Mouse (Mus musculus): ENCODE measurements around the gene Stag1.
A peak's percentile ranks its signal among the peaks of the same experiment; 100 is the strongest.

Stag1 gene

GRCm38 (mm10) chr9:100962903-100963427 lies 365.4 kb downstream of the Stag1 start:
- DNase-seq (ENCODE audit: low read depth): no peak

GRCm38 (mm10) chr9:100963428-100963912 lies 365.9 kb downstream of the Stag1 start:
- DNase-seq (ENCODE audit: low read depth): no peak

- DNase-seq (ENCODE audit: low read depth): no peak
Measured at GRCm38 (mm10) chr9:100964106-100964505, 366.5 kb downstream of the Stag1 start.

- DNase-seq (ENCODE audit: low read depth): no peak
Measured at GRCm38 (mm10) chr9:100969461-100969860, 371.9 kb downstream of the Stag1 start.

- DNase-seq (ENCODE audit: low read depth): no peak
Measured at GRCm38 (mm10) chr9:100978666-100979065, 381.1 kb downstream of the Stag1 start.

- DNase-seq (ENCODE audit: low read depth): no peak
Measured at GRCm38 (mm10) chr9:100979260-100979659, 381.7 kb downstream of the Stag1 start.

- no peak for DNase-seq (ENCODE audit: low read depth)
Measured at GRCm38 (mm10) chr9:100982786-100983185, 385.2 kb downstream of the Stag1 start.

GRCm38 (mm10) chr9:100984381-100985310 lies 387.0 kb downstream of the Stag1 start:
- DNase-seq (ENCODE audit: low read depth): no peak

GRCm38 (mm10) chr9:100987006-100987405 lies 389.4 kb downstream of the Stag1 start:
- no peak for DNase-seq (ENCODE audit: low read depth)

GRCm38 (mm10) chr9:100987850-100988249 lies 390.3 kb downstream of the Stag1 start:
- no peak for DNase-seq (ENCODE audit: low read depth)

GRCm38 (mm10) chr9:100990609-100991008 lies 393.0 kb downstream of the Stag1 start:
- DNase-seq (ENCODE audit: low read depth): no peak

- no peak for DNase-seq (ENCODE audit: low read depth)
Measured at GRCm38 (mm10) chr9:100991321-100991720, 393.7 kb downstream of the Stag1 start.

- DNase-seq (ENCODE audit: low read depth): no peak
Measured at GRCm38 (mm10) chr9:100992191-100992590, 394.6 kb downstream of the Stag1 start.

GRCm38 (mm10) chr9:100993937-100994336 lies 396.3 kb downstream of the Stag1 start:
- no peak for DNase-seq (ENCODE audit: low read depth)

GRCm38 (mm10) chr9:100997138-100997537 lies 399.5 kb downstream of the Stag1 start:
- DNase-seq (ENCODE audit: low read depth): no peak

- peak; percentile 17 for DNase-seq (ENCODE audit: low read depth)
Measured at GRCm38 (mm10) chr9:101002053-101002452, 404.5 kb downstream of the Stag1 start.

- no peak for DNase-seq (ENCODE audit: low read depth)
Measured at GRCm38 (mm10) chr9:101002841-101003240, 405.2 kb downstream of the Stag1 start.

GRCm38 (mm10) chr9:101003302-101003701 lies 405.7 kb downstream of the Stag1 start:
- no peak for DNase-seq (ENCODE audit: low read depth)

- DNase-seq (ENCODE audit: low read depth): no peak
Measured at GRCm38 (mm10) chr9:101005866-101006265, 408.3 kb downstream of the Stag1 start.

Data from c-Kit-positive CD71-negative TER-119-negative erythroid progenitor cells, embryonic 14.5 days (primary cell).